Mouse (Mus musculus) forebrain, postnatal 0 days (tissue): ENCODE measurements around the gene Gpr180. TPM values are rescaled to one million over a fixed set of nuclear protein-coding genes. Genes with fewer than 3 reads are reported as not detected.
"Not testable (repeated sequence)": the region's sequence is repeated elsewhere in the genome, so short reads cannot be mapped to it uniquely, and the experiment has no call there.

Experiments
- ATAC-seq: fragments of 200-750 bp; cut with Nextera tagmentation; 2 replicates; pipeline ENCODE4 v1.8.0; 2017; ENCODE audit warnings: mild to moderate bottlenecking, moderate library complexity
- DNase-seq: peaks from one replicate; pipeline ENCODE4 v3.0.0-alpha.2; 2015
- H3K27ac ChIP-seq: fragments of 300-500 bp; sonication (generic); 2 replicates; pipeline ENCODE4 v1.5.1; 2014; ENCODE audit warnings: low read depth, mild to moderate bottlenecking, antibody characterized with exemption, low read length, moderate library complexity, mixed read lengths
- H3K27me3 ChIP-seq: fragments of 300-500 bp; sonication (generic); 2 replicates; pipeline ENCODE4 v1.6.1; 2014; ENCODE audit warnings: mild to moderate bottlenecking, low read length, mixed read lengths; ENCODE audit not compliant: insufficient read depth
- H3K36me3 ChIP-seq: fragments of 300-500 bp; sonication (generic); 2 replicates; pipeline ENCODE4 v1.6.1; 2014; ENCODE audit warnings: mild to moderate bottlenecking, moderate library complexity; ENCODE audit not compliant: insufficient read depth
- H3K4me1 ChIP-seq: fragments of 300-500 bp; sonication (generic); 2 replicates; pipeline ENCODE4 v1.6.1; 2014; ENCODE audit warnings: antibody characterized with exemption; ENCODE audit not compliant: insufficient read depth
- H3K4me2 ChIP-seq: fragments of 300-500 bp; sonication (generic); 2 replicates; pipeline ENCODE4 v1.6.1; 2014; ENCODE audit warnings: low read depth, mild to moderate bottlenecking, moderate library complexity
- H3K4me3 ChIP-seq: fragments of 300-500 bp; sonication (generic); 2 replicates; pipeline ENCODE4 v1.5.1; 2014; ENCODE audit warnings: low read depth, low read length, mixed read lengths
- H3K9ac ChIP-seq: fragments of 300-500 bp; sonication (generic); 2 replicates; pipeline ENCODE4 v1.6.1; 2014; ENCODE audit warnings: mild to moderate bottlenecking
- H3K9me3 ChIP-seq: fragments of 300-500 bp; sonication (generic); 2 replicates; pipeline ENCODE4 v1.6.1; 2016; ENCODE audit warnings: low read length
- CTCF ChIP-seq: sonication (generic); IDR thresholded peaks from 2 replicates; pipeline ENCODE4 v1.5.1; 2016; ENCODE audit warnings: antibody characterized with exemption, control low read depth, low read depth
- WGBS: fragments of 180-500 bp; shearing (Covaris S2); extraction: QIAGEN DNeasy Blood & Tissue Kit; methylation state at CpG from one replicate; pipeline ENCODE4 v1.1.7; 2014; 5-methylcytosine and 5-hydroxymethylcytosine counted together
- polyA plus RNA-seq: library from polyadenylated mRNA; unstranded; fragments of >200 nt; fragmentation: Nextera tagmentation; extraction: Ambion mirVana; gene quantifications from 2 replicates; pipeline ENCODE4 v1.2.1, GENCODE M21; 2015
- total RNA-seq: library from RNA; depleted of rRNA; stranded (reverse); fragments of >200 nt; gene quantifications from 2 replicates; pipeline ENCODE4 v1.2.3, GENCODE M21; 2014; rRNA removed

Gene Gpr180
- total RNA-seq = 33.4 and 37.7 TPM in 2 replicates
- polyA plus RNA-seq = 37.5 and 38.2 TPM in 2 replicates

- peak within 1 kb of the TSS; percentile 70 for H3K27ac ChIP-seq
- H3K9me3 ChIP-seq = no peaks in the 10 kb centered on the region
- WGBS = 4% methylated on average over 73 of the region's 77 CpGs
- H3K4me3 ChIP-seq = peak within 1 kb of the TSS; percentile 76
- ATAC-seq = peak; percentile 98
- peak; percentile 98 for DNase-seq
- H3K9ac ChIP-seq = peak within 1 kb of the TSS; percentile 73
- H3K36me3 ChIP-seq = peaks cover 17% of the 10 kb centered on the region
- H3K27me3 ChIP-seq = no peaks in the 10 kb centered on the region
- TF ChIP-seq CTCF = no peak
- H3K4me2 ChIP-seq = peak within 1 kb of the TSS; percentile 64
- peaks cover 10% of the 10 kb centered on the region for H3K4me1 ChIP-seq
Observed at GRCm38 (mm10) chr14:118136744-118137452, at the start of gene Gpr180. Gene Gpr180, plus strand, starts transcription at chr14:118137158.

- 0 out of 2 replicates have a peak, but pooled peaks cover 9% of the 10 kb centered on the region for H3K4me1 ChIP-seq
- H3K9ac ChIP-seq = peak overlapping the region; percentile 49
- peak overlapping the region; percentile 60 for H3K27ac ChIP-seq
- no peak for TF ChIP-seq CTCF
- H3K4me3 ChIP-seq = peak overlapping the region; percentile 61
- ATAC-seq (peak; percentile 64), DNase-seq (peak; percentile 6)
- 2% methylated on average over 22 of the region's 22 CpGs for WGBS
- H3K36me3 ChIP-seq = no peaks in the 10 kb centered on the region
- H3K9me3 ChIP-seq = no peaks in the 10 kb centered on the region
- no peaks in the 10 kb centered on the region for H3K27me3 ChIP-seq
- H3K4me2 ChIP-seq = peak overlapping the region; percentile 64
Observed at GRCm38 (mm10) chr14:118088437-118089207, 48.3 kb upstream of the Gpr180 start.

- Histone ChIP-seq H3K27me3 (no peaks in the 10 kb centered on the region), H3K4me3 (peak overlapping the region; percentile 61), H3K9me3 (no peaks in the 10 kb centered on the region), H3K4me1 (0 out of 2 replicates have a peak, but pooled peaks cover 9% of the 10 kb centered on the region), H3K36me3 (no peaks in the 10 kb centered on the region), H3K9ac (peak overlapping the region; percentile 49), H3K27ac (peak overlapping the region; percentile 60), H3K4me2 (peak overlapping the region; percentile 64)
- 0 out of 2 replicates have a peak, but pooled peaks have one; percentile 8 for TF ChIP-seq CTCF
- ATAC-seq = peak; percentile 86
- WGBS = under 1% methylated on average over 44 of the region's 44 CpGs
- peak; percentile 94 for DNase-seq
Observed at GRCm38 (mm10) chr14:118089215-118089805, 47.6 kb upstream of the Gpr180 start.

GRCm38 (mm10) chr14:118089806-118090392, 47.1 kb upstream of the Gpr180 start:
- DNase-seq (peak; percentile 60), ATAC-seq (peak; percentile 37)
- WGBS = under 1% methylated on average over 18 of the region's 18 CpGs
- peak overlapping the region; percentile 61 for H3K4me3 ChIP-seq
- no peaks in the 10 kb centered on the region for H3K27me3 ChIP-seq
- H3K4me2 ChIP-seq = peak overlapping the region; percentile 64
- H3K36me3 ChIP-seq = no peaks in the 10 kb centered on the region
- TF ChIP-seq CTCF = no peak
- H3K27ac ChIP-seq = 0 out of 2 replicates have a peak overlapping the region, but pooled peaks have one; percentile 17
- no peaks in the 10 kb centered on the region for H3K9me3 ChIP-seq
- 0 out of 2 replicates have a peak, but pooled peaks cover 9% of the 10 kb centered on the region for H3K4me1 ChIP-seq
- peak overlapping the region; percentile 49 for H3K9ac ChIP-seq

GRCm38 (mm10) chr14:118098265-118098664, 38.7 kb upstream of the Gpr180 start:
- ATAC-seq = no peak
- Histone ChIP-seq H3K36me3 (no peaks in the 10 kb centered on the region), H3K4me3 (no peak overlapping the region), H3K9ac (no peak overlapping the region), H3K4me2 (no peak overlapping the region), H3K27me3 (no peaks in the 10 kb centered on the region), H3K4me1 (no peaks in the 10 kb centered on the region), H3K9me3 (no peaks in the 10 kb centered on the region), H3K27ac (no peak overlapping the region)
- TF ChIP-seq CTCF = no peak
- DNase-seq = no peak
- 75% methylated on average over 2 of the region's 2 CpGs for WGBS

- H3K4me1 ChIP-seq = no peaks in the 10 kb centered on the region
- H3K9me3 ChIP-seq = 0 out of 2 replicates have a peak, but pooled peaks cover 8% of the 10 kb centered on the region
- no peaks in the 10 kb centered on the region for H3K36me3 ChIP-seq
- H3K9ac ChIP-seq = no peak overlapping the region
- DNase-seq (no peak), ATAC-seq (no peak)
- no peak for TF ChIP-seq CTCF
- H3K4me2 ChIP-seq = no peak overlapping the region
- H3K27ac ChIP-seq = no peak overlapping the region
- H3K4me3 ChIP-seq = no peak overlapping the region
- no peaks in the 10 kb centered on the region for H3K27me3 ChIP-seq
- WGBS = 85% methylated on average over 14 of the region's 14 CpGs
Observed at GRCm38 (mm10) chr14:118101227-118101990, 35.5 kb upstream of the Gpr180 start.

GRCm38 (mm10) chr14:118107479-118107878, 29.5 kb upstream of the Gpr180 start:
- not testable (repeated sequence) for H3K4me2 ChIP-seq, ATAC-seq, H3K9me3 ChIP-seq, H3K4me3 ChIP-seq, H3K9ac ChIP-seq, H3K4me1 ChIP-seq, H3K27me3 ChIP-seq, H3K27ac ChIP-seq, DNase-seq
- H3K36me3 ChIP-seq = peaks cover 13% of the 10 kb centered on the region
- 98% methylated on average over 2 of the region's 2 CpGs for WGBS
